Comparison of ENCODE assay signal across 8 mouse cellular contexts in the genomic region with DNA sequence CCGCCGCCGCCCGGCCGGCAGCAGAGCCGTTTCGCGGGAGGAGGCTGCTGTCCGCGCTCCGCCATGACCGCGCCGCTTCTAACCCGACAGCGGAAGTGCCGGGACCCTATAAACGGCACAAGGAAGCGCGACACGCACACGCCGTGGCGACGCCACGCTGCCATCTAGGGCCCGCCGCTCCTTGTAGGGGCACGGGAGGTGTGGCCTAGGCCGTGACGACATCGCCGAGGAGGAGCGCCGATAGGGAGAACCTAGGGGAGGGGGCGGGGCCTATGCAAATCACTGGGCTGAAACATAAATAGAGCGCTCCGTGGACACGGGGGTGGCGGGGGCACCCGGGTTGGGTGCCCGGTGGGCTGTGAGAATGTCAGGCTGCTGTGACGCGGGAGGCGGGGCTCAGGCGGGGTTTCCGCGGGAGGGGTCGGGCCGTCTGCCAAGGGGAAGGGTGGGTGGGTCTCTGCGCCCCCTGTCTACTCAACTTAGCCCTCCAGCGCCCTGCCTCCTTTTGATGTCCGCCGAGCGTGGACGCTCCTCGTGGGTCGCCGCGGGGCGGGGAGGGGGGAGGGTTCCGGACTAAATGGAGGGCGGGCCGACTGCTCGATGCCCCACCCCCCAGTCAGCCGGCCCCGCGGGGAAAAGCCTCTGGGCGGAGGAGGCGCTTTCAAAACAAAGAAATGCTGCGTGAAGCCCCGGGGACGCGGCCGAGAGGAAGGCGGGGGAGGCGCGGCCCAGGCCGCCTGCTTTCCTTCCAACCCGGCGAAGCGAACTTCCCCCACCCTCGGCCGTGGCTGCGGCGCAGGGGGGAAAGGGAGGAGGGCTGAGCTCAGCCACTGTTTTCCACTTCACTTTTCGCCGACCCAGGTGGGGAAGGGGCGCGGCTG.
DNase-seq lines count a peak whose midpoint lies in the region; ATAC-seq lines count a peak whose summit lies in the region.

No protein-coding gene starts in this region.

- intact Hi-C loops in left cerebral cortex, postnatal 10 days (cut with DNase I), result loop anchor here (5.0 to 10.0 kb wide), 7 partner anchors 43 to 428 kb away; a partner anchor contains a TSS

- peak; percentile 98 for DNase-seq in adipocyte (ENCODE audit: low spot score)
- DNase-seq in embryo, embryonic 10 days (ENCODE audit: low spot score), result peak; percentile 100
- peak; percentile 98 for DNase-seq in gastrocnemius, postnatal 10 days
- DNase-seq in left cerebral cortex, postnatal 10 days (ENCODE audit: extremely low spot score in 1 of 2, low spot score in 2 of 2), result peak; percentile 98 to 100
- DNase-seq in right cerebral cortex, postnatal 25 days, result peak; percentile 97
- DNase-seq in urinary bladder, postnatal 4 days (ENCODE audit: low spot score in 2 of 2), result peak; percentile 99 to 100

- peak; percentile 86 for ATAC-seq in inflammation-experienced regulatory T-cells, adult 6 months
- peak; percentile 98 for ATAC-seq in megakaryocyte-erythroid progenitor cell, adult 5-6 weeks (replicated peaks; ENCODE audit: low FRiP score, low TSS enrichment, poor library complexity, severe bottlenecking)

Comparison
In these comparisons a context has a peak if more than half of its experiments do, and no peak if none do; other contexts are left out.
1. Peak in every context shown above with its lines: DNase-seq and ATAC-seq.